Mouse (Mus musculus) induced T-regulatory cell, adult 2 months (primary cell): Measurements from ENCODE around the gene St3gal3.
A peak's percentile ranks its signal among the peaks of the same experiment; 100 is the strongest.

ENCODE experiments used
- DNase-seq: peaks from one replicate; pipeline ENCODE4 v3.0.0-alpha.2; 2012; ENCODE audit warnings: low read depth

St3gal3 gene

DNA sequence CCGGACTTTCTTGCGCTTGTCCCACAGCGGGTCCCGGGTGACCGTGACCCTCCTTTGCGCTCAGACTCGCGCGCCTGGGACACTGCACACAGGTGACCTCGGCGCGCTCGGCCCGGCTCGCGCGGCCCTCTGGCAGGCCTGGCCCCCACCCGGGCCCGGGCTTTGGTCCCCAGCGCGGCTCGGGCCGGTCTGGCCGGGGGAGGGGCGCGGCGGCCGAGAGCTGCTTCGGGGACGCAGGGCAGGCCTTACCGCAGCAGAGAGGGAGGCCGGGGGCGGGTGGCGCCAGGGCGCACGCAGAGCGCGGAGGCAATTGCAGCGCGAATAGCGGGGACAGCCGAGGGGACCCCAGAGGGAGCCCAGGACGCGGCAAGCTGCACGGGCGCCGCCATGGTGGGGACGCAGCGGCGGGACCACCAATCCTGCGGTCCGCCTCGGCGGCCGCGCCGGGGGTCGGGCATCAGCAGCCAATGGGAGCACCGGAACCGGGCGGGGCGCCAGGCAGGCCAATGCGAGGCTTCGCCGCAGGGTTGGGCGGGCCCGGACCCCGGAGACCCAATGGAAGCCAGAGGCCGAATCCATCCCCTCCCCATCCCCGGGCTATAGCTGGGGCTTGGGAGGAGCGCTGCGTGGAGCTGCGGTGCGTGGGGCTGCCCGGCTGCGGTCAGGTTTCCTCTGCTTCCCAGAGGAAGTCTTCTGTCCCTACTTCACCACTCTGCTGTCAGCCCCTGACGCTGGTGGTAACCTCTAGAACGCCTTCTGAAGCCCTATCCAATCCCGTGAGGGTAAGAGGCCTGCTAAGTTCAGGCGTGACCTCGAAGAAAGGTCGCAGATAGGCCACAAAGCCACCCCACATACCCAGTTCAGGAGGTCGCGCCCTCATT lies at the start of gene St3gal3:
TSS of gene St3gal3 (minus strand) at position 430 of the 881 bp plus-strand sequence.
- DNase-seq: peak; percentile 88

DNA sequence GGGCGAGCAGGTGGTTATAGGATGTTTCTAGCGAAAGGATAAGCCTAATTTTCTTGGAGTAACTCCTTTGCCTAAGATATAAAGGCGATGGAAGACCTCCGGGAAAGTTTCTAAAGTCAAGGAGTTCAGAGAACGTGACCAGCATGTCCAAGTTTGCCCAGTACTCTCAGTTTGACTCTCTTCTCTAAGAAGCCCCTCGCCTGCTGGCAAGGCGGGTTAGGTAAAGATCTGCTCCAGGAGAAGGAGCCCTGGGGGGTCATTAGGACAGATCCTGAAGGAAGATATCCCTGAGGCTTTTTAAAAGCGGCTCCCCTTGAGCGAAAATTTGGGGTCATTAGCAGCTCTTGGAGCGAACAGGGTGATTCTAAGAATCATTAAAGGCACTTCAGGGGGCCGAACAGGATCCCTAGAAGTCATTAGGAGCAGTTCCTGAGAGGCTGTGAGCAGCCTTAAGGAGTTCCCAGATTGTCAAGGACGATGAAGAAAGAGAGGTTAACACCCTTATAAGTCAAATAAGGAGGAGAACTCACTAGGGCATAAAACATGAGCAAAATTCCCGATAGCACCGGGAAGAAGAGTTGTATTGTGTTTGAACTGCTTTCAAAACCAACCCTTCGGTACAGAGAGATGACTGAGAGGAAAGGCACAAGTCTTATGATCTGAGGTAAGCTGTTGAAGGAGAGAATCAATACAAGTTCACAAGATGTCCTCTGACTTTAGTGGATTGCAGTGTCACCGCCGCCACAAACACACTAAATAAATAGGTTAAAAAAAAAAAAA lies 45.8 kb upstream of the St3gal3 start:
- DNase-seq: peak; percentile 40

DNA sequence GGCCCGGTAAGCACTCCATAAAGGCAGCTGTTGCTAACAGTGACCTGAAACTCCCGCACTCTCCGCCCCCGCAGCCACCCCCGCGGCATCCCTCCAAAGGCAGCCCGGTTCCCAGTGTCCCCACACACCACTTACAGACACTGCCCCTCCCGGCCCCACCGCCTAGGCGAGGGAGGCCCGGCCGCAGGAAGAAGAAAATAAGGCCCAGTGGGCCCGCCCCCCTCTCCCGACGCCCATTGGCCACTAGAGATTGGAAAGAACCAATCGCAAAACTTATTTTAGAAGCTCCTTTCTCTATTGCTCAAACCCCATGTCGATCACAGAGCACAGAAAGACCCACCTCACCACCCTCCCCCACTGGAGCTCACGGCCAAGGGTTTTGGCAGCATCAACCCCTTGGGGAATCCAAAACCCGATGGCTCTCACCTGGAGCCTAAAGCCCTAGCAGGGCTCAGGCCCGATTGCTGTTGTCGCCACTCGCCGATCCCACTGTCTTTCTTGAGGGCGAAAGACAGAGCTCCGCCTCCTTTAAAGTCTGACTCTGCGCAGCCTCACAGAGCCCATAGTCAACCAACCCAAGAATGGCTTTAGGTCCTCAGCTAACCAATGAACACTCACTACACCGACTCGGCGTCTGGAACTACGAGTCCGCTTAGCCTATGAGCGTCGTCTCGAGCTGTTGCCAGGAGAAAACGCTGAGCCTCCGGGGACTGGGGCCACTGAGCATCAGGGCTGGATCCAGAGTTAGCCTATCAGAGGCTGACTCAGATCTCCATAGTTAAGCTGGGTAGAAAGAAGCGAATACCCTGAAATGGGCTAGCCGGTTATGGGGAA lies 45.0 kb upstream of the St3gal3 start, which contains the start of gene Kdm4a:
TSS of gene Kdm4a (minus strand) at position 577 of the 834 bp plus-strand sequence.
- DNase-seq: peak; percentile 98

DNA sequence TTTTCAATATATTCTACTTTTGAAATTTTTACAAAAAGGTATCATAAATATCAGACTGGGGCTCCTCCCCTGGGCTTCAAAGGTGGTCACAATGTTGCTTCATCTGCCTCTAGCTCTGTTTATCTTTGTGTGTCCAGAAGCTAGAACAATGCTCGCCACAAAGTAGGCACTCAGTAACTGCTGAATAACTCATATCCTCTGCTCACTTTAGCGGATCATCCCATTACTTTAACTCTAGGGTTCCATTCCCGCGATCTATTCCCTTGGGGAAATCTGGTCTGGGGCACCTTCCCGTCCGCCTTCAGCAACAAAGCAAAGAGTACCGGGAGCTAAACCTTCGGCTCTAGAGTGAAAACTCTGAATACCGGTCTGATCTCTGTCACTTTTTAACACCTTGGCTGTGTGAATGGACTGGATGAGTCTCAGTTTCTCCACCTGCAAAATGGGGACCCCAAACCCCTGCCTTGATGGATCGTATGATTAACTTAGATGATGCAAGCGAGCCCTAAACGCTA lies 44.3 kb upstream of the St3gal3 start:
- DNase-seq: no peak

DNA sequence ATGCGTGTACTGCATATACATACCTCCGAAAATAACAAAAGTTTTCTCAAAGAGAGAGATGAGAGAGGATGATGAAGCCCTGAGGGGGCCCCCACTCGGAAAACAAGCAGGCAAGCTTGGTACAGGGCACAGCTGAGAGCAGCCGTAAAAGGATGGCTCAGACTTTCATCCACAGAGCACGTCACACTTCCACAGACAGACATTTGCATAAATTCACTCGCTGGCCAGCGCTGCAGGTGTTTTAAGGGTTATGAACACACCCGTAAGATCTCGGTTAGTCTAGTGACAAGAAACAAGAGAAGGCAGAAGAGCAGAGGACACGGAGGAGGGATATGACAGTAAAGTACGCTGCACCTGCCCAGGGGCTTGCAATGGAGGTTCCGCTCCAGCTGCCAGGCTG lies 37.7 kb upstream of the St3gal3 start:
- no peak for DNase-seq

DNA sequence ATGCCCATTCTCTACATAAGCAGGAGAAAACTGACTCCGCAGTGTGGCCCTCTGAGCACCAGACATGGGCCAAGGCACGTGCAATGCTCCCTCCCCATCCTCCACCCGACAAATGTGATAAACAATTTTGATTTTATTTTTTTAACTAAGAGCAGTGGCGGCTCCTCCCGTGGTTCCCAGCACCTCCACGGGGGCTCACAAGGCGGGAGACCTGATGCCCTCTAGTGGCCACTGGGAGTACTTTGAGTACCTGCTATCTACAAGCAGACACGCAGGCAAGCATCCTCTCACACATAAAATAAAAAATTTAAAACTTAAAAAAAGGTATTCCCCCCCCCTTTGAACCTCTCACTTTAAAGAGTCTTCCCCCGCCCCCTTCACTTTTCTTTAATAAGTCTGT lies 36.3 kb upstream of the St3gal3 start:
- peak; percentile 59 for DNase-seq

DNA sequence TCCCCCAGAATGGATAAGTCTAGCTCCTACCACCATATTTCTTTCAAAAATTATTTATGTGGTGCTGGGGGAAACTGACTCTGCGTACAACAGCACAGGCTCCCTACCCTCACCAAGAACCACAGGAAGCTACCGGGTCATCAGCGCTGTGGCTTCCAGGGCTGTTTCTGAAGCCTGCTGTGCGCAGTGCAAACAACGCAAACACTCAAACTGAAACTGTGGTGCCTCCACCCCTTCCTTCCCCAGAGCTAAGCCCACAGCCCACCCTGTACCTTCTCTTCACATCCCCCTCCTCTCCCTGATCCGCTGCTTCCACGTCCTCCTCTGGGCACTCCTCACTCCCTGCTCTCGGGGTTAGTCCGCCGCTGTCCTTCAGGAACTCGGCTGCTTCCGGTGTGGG lies 27.4 kb upstream of the St3gal3 start:
- DNase-seq: peak; percentile 81

DNA sequence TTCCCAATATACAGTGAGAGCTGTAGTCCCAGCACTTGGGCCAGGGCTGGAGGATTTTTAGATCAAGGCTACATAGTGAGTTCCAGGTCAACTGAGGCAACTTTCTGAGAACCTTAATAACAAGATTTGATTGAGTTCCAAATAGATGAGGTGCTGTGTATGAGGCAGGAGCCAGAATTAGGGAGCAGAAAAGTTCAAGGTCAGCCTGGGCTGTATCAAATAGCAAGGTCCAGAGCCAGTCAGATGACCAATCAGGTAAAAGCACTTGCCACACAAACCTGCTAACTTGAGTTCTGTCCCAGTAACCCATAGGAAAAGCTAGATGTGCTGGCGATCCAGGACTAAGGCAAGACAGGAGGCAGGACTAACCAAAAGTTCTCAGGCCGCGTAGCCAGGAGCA lies 23.0 kb upstream of the St3gal3 start:
- DNase-seq: no peak

DNA sequence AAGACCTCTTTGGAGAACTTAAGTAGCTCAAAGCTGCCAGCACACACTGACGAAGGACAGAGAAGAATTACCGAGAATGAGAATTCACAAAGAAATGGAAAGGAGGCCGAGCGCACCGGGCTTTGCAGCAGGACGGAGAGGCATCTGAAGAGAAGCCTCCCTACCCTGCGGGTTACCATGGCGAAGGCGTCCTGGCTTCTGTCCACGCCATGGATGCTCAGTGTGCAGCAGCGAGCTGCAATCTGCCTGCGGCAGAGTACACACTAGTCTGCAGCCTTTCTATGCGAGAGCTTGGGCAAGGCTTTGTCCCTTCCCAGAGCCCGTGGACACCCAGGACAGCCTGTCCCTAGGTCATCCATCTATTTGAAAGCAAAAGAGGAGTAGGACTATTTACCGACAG lies 21.8 kb upstream of the St3gal3 start:
- DNase-seq: no peak

DNA sequence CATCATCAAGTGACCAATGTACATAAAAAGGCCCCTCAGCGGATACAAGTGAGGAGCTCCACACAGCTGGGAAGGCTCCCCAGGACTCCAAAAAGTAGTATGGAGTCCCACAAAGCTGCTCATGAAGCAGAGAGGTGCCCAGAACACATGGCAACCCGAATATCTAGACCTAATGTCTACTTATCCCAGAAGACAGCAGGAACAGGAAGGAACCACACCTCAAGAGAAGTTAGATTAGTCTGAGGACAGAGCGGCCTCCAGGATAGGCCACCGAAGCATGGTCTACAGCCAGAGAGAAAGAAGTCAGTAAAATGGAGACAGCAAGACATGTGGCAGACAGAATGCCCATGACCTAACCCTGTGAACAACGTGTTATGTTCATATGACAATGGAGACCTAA lies 20.2 kb upstream of the St3gal3 start:
- no peak for DNase-seq

DNA sequence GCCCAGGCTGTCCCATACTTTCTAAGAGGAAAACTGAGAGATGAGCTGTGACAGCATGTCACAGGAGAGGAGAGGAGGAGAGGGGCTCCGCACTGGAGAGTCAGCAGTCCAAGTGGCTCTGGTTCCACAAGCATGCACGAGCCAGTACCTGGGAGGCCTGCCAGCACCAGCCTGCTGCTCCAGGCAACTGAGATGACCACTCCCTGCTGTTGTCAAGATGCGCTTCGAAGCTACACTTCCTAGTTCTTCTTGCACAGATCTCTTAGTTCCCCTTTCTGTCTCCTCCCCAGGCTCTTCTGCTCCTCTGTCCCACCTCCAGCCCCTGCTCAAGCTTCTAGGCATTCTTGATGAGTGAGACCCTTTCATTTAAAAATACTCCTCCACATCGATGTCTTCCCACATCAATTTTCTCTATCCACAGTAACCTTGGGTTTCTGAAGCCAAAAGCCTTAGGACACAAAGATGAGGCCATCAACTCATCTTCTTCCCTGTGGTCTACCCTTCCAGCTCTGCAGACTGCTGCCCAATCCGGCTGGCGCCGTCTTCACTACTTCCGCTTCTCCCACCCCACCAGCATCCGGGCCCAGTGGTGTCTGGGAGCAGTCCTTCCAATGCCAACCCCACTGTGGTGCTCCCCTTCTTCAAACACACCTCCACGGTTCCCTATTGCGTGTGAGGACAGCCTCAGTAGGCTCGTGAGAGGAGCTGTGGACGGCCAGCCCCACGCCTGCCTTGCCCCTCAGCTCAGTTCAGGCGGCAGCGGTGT lies 17.5 kb upstream of the St3gal3 start:
- DNase-seq: no peak

DNA sequence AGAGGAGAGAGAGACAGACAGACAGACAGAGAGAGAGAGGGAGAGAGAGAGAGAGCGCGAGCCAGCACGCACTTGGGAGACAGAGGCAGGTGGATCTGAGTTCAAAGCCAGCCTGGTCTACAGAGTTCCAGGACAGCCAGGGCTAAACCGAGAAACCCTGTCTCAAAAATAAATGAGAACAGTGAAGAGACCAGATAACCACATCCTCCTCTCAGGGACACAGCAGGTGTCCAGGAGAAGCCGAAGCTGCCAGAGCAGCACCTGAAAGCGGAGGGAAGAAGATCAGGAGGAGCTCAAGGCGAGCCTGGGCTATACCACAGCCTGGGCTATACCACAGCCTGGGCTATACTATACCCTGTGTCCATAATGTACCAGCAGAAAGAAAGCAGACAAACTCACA lies 16.1 kb upstream of the St3gal3 start:
- no peak for DNase-seq

DNA sequence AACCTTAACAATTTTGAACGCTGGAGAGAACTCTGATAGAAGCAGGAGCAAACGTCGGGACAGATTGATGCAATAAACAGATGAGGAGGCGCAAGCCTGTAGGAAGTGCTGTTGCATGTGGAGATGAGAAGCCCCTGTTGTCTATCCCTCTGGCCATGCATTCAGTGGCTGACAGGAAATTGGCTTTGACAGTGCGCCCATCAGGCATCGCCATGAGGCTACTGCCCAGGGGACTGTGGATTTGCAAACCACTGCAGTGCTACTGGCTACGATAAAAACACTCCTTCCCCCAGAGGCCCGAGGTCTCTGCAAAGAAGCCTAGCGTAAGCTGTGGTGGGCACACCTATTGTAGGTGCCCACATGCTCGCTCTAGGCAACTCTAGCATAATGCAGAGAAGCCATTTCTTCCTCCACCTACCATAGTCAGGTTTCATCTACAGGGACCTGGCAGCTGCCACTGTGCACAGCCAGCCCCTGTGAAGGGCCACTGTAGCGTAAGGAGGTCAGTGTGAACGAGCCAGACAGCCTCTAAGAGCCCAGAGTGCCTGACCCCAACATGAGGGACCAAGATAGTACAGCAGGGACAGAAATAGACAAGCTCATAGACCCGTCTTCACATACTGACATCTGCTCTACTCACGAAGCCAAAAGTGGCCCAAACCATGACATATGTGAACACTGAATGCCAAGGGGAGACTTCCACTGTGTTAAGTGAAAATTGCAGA lies 15.4 kb upstream of the St3gal3 start:
- no peak for DNase-seq

DNA sequence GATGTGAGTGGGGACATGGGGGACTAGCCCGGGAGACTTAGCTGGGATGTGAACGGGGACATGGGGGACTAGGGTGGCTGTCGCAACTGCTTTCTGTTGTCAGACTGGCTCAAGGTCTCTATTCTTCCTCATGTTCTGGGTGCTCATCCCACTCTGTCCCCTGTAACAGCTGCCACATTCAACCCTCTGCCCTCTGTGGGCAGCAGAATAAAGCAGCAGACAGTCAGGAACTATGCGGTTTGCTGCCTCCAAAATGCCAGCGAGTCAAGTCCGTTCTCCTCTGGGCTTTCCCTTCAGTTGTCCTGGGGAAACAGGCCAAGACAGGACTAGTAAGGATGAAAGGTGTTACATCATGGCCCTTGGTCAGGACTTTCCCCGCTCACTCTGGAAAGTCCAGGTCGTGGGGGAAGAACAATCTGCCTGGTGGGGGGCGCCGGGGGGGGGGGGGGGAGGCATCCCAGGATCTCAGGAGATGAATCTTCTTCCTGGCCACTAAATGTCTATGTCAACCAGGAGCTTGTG lies 14.4 kb upstream of the St3gal3 start:
- DNase-seq: no peak

DNA sequence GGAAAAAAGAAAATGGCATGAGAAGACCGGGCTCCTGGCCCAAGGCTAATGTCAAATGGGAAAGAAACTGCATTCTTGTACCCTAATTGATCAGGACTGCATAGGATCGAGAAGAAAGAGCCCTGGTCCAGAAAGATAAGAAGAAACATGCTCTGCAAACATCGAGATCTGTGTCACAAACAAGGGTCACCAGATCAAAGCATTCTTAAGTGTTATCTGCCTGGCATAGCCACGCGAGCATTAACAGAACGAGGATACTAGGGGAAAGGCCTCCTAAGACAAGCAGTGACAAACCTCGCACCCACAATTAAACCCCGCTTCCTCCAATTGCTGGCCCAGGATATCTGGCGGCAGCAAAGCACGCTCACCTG lies 13.6 kb upstream of the St3gal3 start:
- no peak for DNase-seq

DNA sequence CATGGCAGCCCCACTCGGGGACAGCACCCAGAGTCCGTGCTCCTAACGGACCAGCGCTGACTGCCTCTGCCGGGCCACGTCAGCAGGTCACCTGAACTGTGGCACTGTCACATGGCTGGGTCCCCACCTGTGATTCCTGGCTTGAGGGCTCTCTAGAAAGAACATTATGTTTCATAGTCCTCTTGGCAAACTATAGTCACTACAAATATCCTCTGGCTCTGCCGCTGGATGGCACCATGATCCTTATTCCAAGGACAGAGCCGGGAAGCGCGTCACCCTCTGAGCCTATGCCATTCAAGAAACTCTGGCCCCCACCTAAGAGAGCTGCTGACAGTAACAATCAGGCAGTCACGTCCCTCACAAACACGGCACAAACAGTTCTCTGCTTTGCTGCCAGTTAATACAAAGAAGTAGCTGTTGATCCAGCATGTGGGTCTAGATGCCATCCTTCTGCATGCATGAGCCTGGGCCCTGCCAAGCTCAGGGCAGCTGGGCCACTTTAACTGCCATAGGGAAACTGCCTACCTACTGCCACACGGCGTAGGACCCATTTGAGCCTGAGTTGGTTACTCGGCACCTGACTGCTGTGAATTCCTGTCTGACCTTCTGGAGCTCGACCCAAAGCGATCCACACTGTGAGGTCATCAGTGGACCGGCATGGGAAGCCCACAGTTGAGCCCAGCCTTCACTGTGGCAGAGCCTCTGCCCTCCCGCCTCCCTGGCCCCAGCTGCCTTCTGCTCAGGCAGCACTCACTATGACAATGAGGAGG lies 13.0 kb upstream of the St3gal3 start:
- no peak for DNase-seq

DNA sequence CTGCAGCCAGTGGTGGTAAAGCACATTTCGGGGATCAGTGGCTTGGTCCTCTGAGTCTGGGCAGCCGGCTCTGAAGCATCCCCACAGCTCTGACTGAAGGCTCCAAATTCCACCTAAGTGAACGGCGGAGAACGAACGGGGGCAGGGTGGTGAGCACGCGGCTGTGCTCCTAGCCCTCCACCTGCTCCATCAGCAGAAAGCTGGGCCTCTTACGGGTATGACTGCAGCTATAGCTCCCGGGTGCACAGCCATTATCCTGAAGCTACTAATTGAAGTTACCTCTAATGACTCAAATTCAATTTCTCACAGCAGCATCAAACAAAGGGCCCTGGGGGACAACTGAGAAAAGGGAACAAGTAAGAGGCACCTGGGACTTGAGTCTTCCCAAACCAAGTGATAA lies 12.4 kb upstream of the St3gal3 start:
- no peak for DNase-seq

DNA sequence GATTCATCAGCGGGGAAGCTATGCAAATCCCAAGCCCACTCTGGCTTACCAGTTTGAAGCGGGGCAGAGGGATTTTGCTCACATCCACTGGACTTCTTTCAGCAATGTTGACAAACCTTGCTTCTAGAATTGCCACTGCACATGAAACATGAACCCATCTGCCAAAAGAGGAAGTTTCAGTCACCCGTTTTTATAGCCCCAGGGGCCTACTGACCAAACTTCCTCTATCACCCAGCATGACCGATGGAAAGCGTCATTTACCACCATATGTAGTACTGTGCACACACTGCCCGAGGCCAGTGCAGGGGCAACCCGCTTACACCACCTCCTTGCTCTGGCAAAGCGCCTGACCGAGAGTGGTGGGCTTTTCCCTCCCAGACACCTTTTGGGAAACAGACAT lies 9.6 kb upstream of the St3gal3 start:
- no peak for DNase-seq

DNA sequence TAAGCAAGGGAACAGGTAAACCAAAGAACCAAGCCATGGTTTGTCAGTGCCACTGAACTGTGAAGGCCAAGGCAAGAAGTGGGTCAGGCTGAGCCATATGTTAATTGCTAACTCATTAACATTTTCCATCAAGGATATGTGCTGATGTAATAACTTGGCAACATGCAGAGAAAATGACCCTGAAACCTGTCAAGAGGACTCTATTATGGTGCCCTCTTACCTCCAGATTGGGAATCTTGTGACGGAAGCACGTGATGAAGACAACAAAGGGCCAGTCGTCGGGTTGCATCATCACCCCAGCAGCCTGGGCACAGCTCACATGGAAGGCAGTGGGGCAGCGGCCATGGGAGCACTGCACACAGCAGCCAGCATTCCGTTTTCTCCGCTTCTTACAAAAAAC lies 9.0 kb upstream of the St3gal3 start:
- DNase-seq: no peak

DNA sequence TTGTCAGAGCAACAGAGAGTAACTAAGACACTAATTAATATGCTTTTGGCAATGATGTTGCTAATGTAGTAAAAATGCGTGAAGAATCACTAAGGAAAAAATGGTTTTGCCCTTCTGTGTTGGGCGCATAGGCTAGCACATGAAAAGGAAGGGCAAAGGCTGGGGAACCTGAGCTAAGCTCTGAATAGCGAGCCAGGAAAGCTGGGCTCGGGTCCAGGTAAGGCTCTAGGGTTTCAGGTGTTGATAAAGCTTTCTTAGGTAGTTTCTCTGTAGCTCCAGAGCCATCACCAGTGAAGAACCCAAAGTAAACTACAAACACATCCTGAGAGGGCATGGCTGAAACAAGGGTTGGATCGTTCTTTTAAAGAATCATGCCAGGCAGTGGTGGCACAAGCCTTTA lies 6.8 kb upstream of the St3gal3 start:
- DNase-seq: no peak
